Mouse (Mus musculus) testis, adult 2 months (tissue): ENCODE results near the gene Phf13.

Experiments
- CTCF ChIP-seq: fragments of 200-500 bp; IDR thresholded peaks from 2 replicates; pipeline ENCODE4 v1.5.1; 2012; ENCODE audit warnings: low read depth, mild to moderate bottlenecking, inconsistent platforms, low read length, moderate library complexity; ENCODE audit not compliant: control insufficient read depth, insufficient read depth, insufficient replicate concordance
- POLR2A ChIP-seq: fragments of 200-500 bp; IDR thresholded peaks from 2 replicates; pipeline ENCODE4 v1.6.1; 2012; ENCODE audit warnings: low read depth, mild to moderate bottlenecking, inconsistent platforms, low read length, moderate library complexity; ENCODE audit not compliant: control insufficient read depth

- no peak for TF ChIP-seq POLR2A
- no peak for TF ChIP-seq CTCF
Observed at GRCm38 (mm10) chr4:152011171-152011760, 15.2 kb upstream of the Phf13 start.
